Mouse (Mus musculus): ENCODE measurements around the gene Skint5.
"Not testable (repeated sequence)": the region's sequence is repeated elsewhere in the genome, so short reads cannot be mapped to it uniquely, and the experiment has no call there.

Gene Skint5

DNA sequence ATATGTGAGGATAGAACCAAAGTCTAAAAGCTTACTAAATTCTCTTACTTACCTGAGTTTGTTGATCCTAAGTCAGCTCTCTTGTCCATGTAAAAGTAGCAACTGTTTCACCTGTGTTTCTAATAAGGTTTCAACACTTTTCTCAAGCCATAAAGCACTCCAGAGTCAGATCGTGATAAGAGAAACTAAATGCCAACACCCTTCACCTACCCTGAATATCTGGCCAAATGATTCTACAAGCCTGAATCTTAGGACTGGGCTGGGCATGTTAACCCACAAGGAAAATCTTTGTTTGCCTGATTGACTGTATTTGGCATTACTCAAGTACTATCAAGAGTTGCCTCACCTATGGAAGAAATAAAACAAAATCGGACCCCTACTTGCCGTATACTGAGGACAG, at the start of gene Skint5:
Gene Skint5, minus strand, starts transcription at position 101 of the 400 bp plus-strand sequence.
- DNase-seq, result no peak

DNA sequence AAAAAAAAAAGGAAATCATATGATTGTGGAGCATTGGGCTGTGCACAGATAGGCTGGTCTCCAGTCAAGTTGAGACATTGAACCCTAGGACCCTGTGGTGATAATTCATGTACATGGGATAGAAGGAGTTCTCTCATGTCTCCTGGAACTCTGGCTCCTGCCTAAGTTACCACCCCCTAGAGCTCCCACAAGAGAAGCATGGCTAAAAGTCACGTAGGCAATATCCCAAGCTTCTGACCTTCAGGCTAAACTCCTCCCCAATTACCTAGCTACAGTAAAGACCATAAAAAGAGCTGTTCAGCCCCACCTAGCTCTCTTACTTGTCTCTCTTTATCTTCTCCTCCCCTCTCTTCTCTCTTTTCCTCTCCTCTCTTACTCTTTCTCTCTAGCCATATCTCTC, 42.0 kb downstream of the Skint5 start:
- DNase-seq, result no peak

DNA sequence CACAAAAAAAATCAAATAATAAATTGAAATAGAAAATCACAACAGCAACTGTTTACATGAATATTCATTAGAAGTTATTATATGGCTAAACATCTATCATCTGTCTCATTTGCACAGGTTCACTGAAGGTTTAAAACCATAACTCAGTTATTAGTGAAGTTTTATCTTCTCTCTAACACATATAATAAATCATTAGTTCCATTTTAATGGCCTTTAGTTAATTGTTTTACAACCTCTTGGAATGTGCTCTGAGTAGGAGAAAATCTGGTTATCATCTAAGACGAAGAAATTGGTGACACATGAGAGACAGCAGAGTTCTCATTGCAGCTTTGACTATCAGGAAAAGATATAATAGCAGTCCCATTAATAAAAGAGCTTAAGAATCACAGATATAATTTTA, 235.1 kb downstream of the Skint5 start:
- no peak for DNase-seq

DNA sequence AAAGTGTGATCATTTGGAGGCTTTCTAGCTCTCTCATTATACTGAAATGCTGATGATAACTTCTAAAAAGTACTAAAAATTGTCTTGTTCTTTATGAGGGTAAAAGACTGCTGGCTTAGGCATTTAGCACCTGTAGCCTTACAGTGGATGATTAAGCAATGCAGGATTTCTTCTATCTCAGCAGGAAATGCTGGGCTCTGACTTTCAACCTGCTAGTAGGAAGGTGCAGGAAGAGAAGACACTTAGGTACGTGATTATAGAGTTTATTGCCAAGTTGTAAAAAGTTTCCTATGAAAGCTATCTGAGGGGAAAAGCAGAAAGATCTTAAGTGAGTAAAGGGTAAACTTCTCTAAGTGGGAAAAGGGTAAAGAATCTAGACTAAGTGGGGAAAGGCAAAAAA, 235.6 kb downstream of the Skint5 start:
- no peak for DNase-seq

DNA sequence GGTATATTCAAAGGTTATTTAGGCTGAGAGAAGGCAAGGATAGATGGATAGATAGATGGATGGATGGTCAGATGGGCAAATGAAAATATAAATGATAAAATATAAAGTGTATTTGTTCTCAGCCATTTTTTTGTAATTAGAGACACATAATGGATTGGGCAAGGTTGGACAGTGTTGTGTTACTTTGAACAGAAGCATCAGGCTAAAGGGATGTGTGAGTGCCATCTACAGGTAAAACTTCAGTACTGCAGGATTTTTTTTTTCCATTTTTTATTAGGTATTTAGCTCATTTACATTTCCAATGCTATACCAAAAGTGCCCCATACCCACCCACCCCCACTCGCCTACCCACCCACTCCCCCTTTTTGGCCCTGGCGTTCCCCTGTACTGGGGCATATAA, 551.1 kb downstream of the Skint5 start:
- not testable (repeated sequence) for DNase-seq
